Mouse (Mus musculus) right cerebral cortex, adult 2 months (tissue): Measurements from ENCODE around the gene Pip4k2a.
A peak's percentile ranks its signal among the peaks of the same experiment; 100 is the strongest.
"Not testable (repeated sequence)": the region's sequence is repeated elsewhere in the genome, so short reads cannot be mapped to it uniquely, and the experiment has no call there.

ENCODE experiments used
- DNase-seq, 2 experiments: peaks; one replicate each; pipeline ENCODE4 v3.0.0; 2021 to 2022; ENCODE audit warnings: low spot score in 2 of 2

Gene Pip4k2a

GRCm38 (mm10) chr2:18897742-18898256, 100.1 kb downstream of the Pip4k2a start:
- DNase-seq: no peak

- DNase-seq: no peak
Measured at GRCm38 (mm10) chr2:18896015-18896414, 101.9 kb downstream of the Pip4k2a start.

- not testable (repeated sequence) for DNase-seq
Measured at GRCm38 (mm10) chr2:18893336-18893735, 104.6 kb downstream of the Pip4k2a start.

- no peak for DNase-seq
Measured at GRCm38 (mm10) chr2:18891991-18892537, 105.9 kb downstream of the Pip4k2a start.

GRCm38 (mm10) chr2:18890227-18891001, 107.5 kb downstream of the Pip4k2a start:
- DNase-seq: no peak

- no peak for DNase-seq
Measured at GRCm38 (mm10) chr2:18884277-18884676, 113.6 kb downstream of the Pip4k2a start.

- DNase-seq: peak; percentile 29 to 40
Measured at GRCm38 (mm10) chr2:18874626-18875025, 123.3 kb downstream of the Pip4k2a start.

GRCm38 (mm10) chr2:18874063-18874462, 123.9 kb downstream of the Pip4k2a start:
- DNase-seq: no peak

GRCm38 (mm10) chr2:18873440-18873839, 124.5 kb downstream of the Pip4k2a start:
- DNase-seq: no peak

- DNase-seq: peak; percentile 83 to 85
Measured at GRCm38 (mm10) chr2:18872797-18873196, 125.1 kb downstream of the Pip4k2a start.

GRCm38 (mm10) chr2:18871087-18871486, 126.8 kb downstream of the Pip4k2a start:
- no peak for DNase-seq

- DNase-seq: no peak
Measured at GRCm38 (mm10) chr2:18867069-18867468, 130.9 kb downstream of the Pip4k2a start.

- no peak for DNase-seq
Measured at GRCm38 (mm10) chr2:18864719-18865118, 133.2 kb downstream of the Pip4k2a start.

GRCm38 (mm10) chr2:18861607-18862158, 136.2 kb downstream of the Pip4k2a start:
- no peak for DNase-seq

GRCm38 (mm10) chr2:18860686-18861085, 137.2 kb downstream of the Pip4k2a start:
- DNase-seq: no peak

GRCm38 (mm10) chr2:18857952-18858351, 140.0 kb downstream of the Pip4k2a start:
- no peak for DNase-seq

GRCm38 (mm10) chr2:18856461-18856860, 141.5 kb downstream of the Pip4k2a start:
- DNase-seq: no peak

GRCm38 (mm10) chr2:18855246-18855645, 142.7 kb downstream of the Pip4k2a start:
- DNase-seq: no peak

- peak in 1 of 2 experiments; percentile 19 for DNase-seq
Measured at GRCm38 (mm10) chr2:18853345-18853744, 144.6 kb downstream of the Pip4k2a start.

GRCm38 (mm10) chr2:18850657-18851056, 147.3 kb downstream of the Pip4k2a start:
- no peak for DNase-seq

GRCm38 (mm10) chr2:18848074-18848629, 149.8 kb downstream of the Pip4k2a start:
- no peak for DNase-seq

- DNase-seq: no peak
Measured at GRCm38 (mm10) chr2:18842527-18842926, 155.4 kb downstream of the Pip4k2a start.
